Mouse (Mus musculus) C2C12 (cell line): ENCODE data around the gene Olfr1223.

Source experiments
- CEBPB ChIP-seq: IDR thresholded peaks from one replicate; pipeline ENCODE4 v1.6.1; 2011; ENCODE audit warnings: low read depth, mild to moderate bottlenecking, control low read depth, moderate library complexity
- CTCF ChIP-seq: IDR thresholded peaks from one replicate; pipeline ENCODE4 v1.5.1; 2011; ENCODE audit not compliant: control insufficient read depth, insufficient read depth, insufficient read length
- MAX ChIP-seq: IDR thresholded peaks from one replicate; pipeline ENCODE4 v1.6.1; 2011; ENCODE audit warnings: mild to moderate bottlenecking, control low read depth
- MYOD1 ChIP-seq: IDR thresholded peaks from one replicate; pipeline ENCODE4 v1.6.1; 2011; ENCODE audit warnings: low read depth; ENCODE audit not compliant: control insufficient read depth, insufficient read length

DNA sequence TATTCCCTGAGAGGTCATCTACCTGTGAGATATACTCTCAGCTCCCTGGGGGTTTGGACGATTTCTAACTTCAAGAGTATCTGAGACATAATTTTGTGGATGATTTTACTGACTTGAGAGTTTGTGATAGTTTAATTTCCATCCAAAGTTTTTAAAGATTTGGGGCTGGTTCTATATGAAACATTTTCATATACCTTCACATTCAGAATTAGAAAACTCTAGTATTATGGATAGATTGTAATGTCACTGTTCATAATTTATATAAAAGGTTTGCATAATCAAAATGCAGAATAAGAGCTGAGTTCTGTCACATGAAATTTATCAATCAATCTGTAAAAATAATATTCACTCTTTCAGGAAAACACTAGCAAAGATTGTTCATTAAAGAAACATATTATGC lies at the start of gene Olfr1223:
- TF ChIP-seq CTCF: no peak
- no peak for TF ChIP-seq MAX
- no peak for TF ChIP-seq MYOD1
- no peak for TF ChIP-seq CEBPB
